Mouse (Mus musculus) spleen, postnatal 10 days (tissue): ENCODE results near the gene Cyb5r2.

ENCODE experiments used
- DNase-seq, 2 experiments: peaks; one replicate each; pipeline ENCODE4 v3.0.0; 2021 to 2022; ENCODE audit warnings: low spot score in 2 of 2

Cyb5r2 gene

GRCm38 (mm10) chr7:107722536-107722935 is 35.3 kb downstream of the Cyb5r2 start:
- no peak for DNase-seq

DNA sequence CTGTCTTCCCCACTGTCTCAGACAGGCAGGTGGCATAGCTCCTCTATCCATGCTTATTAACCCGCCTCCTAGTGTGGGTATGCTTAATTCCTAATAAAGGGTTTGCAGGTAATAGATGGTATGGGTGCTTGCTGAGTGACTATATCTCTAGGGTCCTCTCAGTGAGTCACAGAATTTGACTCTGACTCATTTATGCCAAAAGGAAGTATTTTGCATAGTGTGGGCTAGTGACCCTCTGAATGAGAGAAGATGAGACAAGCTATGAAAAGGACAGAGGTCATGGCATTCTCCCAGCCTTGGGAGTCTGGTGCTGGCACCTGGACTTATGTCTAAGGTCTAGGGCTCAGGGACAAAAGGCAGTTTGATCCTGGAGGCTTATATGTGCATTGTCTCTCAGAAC is 37.1 kb downstream of the Cyb5r2 start:
- DNase-seq, result no peak

DNA sequence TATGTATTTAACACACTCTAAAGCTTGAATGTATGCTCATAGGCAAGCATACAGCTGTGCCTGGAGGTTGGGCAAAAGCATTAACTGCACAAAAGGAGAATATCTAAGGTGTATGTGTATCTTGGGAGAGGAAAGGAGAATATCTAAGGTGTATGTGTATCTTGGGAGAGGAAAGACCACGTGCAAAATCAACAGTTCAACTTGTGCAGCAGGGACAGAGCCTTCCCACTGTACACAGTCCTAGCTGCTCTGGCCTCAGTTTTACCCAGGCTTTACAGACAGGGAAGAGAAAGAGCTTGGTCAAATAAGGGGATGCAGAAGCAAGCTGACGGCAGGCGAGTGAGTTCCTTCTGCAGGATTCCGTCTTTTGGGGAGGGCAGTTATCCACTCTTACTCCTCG is 43.8 kb downstream of the Cyb5r2 start:
- no peak for DNase-seq

- DNase-seq, result no peak
Observed at GRCm38 (mm10) chr7:107712743-107713142, 45.1 kb downstream of the Cyb5r2 start.

- DNase-seq, result peak; percentile 31 to 79
Observed at GRCm38 (mm10) chr7:107708491-107709112, 49.2 kb downstream of the Cyb5r2 start.

- peak; percentile 14 to 68 for DNase-seq
Observed at GRCm38 (mm10) chr7:107707650-107708049, 50.2 kb downstream of the Cyb5r2 start.

DNA sequence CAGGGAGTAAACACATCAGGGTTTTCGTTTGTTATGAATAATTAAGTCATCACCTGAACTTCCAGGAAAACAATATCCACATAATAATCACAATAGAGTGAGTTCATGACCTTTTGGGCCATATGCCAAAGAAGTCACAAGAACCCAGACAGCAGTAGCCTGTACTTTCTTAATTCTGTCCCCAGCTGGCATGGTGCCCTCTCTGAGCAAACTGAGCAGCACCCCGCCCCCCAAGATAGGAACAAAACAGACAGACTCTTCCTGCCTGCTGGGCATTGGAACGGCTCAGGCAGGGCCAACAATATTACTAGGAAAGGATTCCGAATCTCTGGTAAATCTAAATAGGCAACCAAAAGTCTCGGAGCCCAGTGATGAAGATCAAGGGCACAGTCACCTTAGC is 51.9 kb downstream of the Cyb5r2 start:
- DNase-seq, result no peak

DNA sequence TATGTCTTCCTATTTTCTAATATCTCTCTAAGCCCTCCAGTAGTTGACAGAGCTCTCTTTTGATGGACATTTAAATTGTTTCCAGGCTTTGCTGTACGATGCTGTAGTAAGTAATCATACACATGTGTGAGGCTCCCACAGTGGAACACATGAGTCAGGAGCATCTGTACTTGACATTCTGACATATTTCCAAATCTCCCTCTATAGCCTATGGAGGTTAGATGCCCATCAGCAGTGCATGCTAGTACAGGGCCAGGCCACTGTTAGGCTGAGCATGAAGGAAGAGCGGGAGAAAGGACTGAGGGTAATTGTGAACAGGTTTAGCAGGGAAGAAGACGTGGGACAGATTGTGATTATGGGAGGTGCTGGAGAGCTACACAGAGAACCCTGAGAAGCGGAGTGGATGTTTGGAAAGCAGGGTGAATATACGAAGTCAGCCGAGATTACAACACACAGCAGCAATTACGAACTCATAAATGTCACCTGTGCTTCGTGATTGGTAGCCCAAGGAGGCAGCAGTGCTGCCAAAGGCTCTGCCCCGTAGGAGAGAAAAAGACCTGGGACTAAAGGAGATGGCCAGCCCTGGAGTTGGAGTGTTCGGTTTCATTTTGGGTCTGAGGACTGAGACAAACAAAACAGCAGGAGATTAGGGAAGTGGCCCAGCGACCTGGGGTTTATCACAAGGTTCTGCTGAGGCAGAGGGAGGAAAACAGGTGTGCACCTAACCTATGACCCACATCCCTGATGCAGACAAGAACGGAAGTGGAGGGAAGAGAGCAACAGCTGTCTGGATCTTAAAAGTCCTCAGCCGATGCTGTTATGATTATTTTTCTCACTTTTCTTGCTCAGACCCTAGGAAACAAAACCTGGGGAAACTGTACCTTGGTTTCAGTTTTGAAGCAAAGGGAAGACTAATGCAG is 55.1 kb downstream of the Cyb5r2 start:
- DNase-seq, result no peak

DNA sequence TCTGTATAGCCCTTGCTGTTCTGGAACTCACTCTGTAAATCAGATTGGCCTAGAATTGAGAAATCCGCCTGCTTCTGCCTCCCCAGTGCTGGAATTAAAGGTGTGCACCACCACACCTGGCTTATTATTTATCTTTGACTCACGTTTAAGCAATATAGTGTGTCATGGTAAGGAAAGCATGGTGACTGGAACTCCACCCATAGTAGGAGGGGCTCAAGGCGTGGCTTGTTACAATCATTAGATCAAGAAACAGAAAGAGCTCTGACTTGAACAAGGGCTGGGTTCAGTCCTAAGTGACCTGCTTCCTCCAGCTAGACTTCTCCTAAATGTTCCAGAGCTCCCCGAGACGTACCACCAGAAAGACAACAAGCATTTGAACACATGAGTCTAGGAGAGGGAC is 57.2 kb downstream of the Cyb5r2 start:
- DNase-seq, result no peak

DNA sequence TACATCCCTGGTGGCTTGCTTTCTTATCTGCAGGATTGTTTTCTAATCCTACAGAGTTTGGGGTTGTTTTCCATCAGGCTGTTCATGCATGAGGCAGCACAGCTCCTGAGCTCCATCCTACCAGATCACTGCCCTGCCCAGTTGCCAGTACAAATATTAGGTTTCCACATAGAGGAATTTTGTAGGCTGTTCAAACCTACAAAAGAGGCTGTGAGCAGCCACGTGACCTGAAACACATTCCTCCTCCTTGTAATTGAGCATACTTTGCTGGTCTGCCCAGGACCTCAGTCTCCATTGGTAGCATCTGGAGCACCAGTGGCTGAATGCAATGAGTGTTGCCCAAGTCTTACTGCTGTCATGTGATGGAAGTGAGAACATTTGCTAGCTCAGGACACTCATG is 57.9 kb downstream of the Cyb5r2 start:
- DNase-seq, result no peak
